ENCODE assay signal across 9 mouse cellular contexts in the genomic region with DNA sequence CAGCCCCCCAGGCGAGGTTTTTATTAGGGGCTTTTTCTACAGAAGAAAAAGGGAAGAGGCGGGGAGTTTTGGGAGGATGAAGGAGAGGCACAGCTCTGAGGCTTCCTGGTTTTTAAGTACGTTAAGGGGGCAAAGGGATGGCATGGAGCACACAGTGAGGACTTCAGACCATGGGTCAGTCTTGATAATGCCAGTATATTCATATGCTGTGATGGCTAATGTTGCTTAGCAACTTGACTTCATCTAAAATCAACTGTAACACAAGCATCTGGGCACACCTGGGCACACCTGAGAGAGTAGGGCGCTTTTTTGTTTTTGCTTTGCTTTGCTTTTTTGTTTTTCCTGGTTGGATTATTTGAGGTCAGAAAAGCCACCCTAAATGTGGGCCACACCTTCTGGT. TPM values are rescaled to one million over a fixed set of nuclear protein-coding genes. Genes with fewer than 3 reads are reported as not detected.
DNase-seq lines count a peak whose midpoint lies in the region; ATAC-seq and TF ChIP-seq lines count a peak whose summit lies in the region.
"Had no signal": no experiment of that assay in that cellular context is flagged by ENCODE, and none has a peak within 500 bp of the region (broad histone marks: within the 10 kb centered on the region; RNA-seq: fewer than 3 reads in every experiment).

A gene (plus strand): TSS at position 301 of the 400 bp plus-strand sequence.

- no peak for DNase-seq in cerebellum, adult 2 months
- no peak for DNase-seq in cerebellum, postnatal 25 days
- no peak for DNase-seq in neural tube, embryonic 10.5 days (ENCODE audit: extremely low spot score, low spot score)
- no peak for DNase-seq in cerebellum, postnatal 14 days
- DNase-seq in yolk sac, embryonic 10.5 days (ENCODE audit: low spot score): no peak
- DNase-seq: heart, postnatal 36 days had no signal

- no peak for ATAC-seq in neural tube, embryonic 12.5 days (ENCODE audit: low FRiP score, low read depth)
- no peak for ATAC-seq in liver, embryonic 12.5 days
- no peak for ATAC-seq in stomach, embryonic 14.5 days (ENCODE audit: insufficient number of reproducible peaks, insufficient read depth, low FRiP score, low read depth)

- no peak within 1 kb of the TSS for H3K4me2 ChIP-seq in neural tube, embryonic 12.5 days (replicated peaks)
- H3K4me2 ChIP-seq in liver, embryonic 12.5 days: no peak within 1 kb of the TSS
- H3K4me2 ChIP-seq in stomach, embryonic 14.5 days (replicated peaks; ENCODE audit: low read depth, low read length): peak within 1 kb of the TSS; percentile 57

- no peak for TF ChIP-seq CTCF in cerebellum, adult 2 months (IDR thresholded peaks at IDR 0.05; ENCODE audit: borderline replicate concordance, insufficient read depth, low read depth, low read length)

- no peak for TF ChIP-seq POLR2A in cerebellum, adult 2 months (IDR thresholded peaks at IDR 0.05; ENCODE audit: borderline replicate concordance, insufficient read depth, low read length)

- H3K9ac ChIP-seq in neural tube, embryonic 12.5 days: no peak within 1 kb of the TSS
- H3K9ac ChIP-seq in liver, embryonic 12.5 days: no peak within 1 kb of the TSS
- no peak within 1 kb of the TSS for H3K9ac ChIP-seq in stomach, embryonic 14.5 days (replicated peaks; ENCODE audit: low read depth, low read length)

- no peaks in the 10 kb centered on the region; the same call in 1 of the 2 replicates for H3K27me3 ChIP-seq in cerebellum, adult 2 months (ENCODE audit: control insufficient read depth, insufficient read depth, low read length)
- H3K27me3 ChIP-seq in neural tube, embryonic 12.5 days (replicated peaks): peaks cover 3% of the 10 kb centered on the region; the same call in 1 of the 2 replicates
- H3K27me3 ChIP-seq in liver, embryonic 12.5 days (replicated peaks): no peaks in the 10 kb centered on the region
- H3K27me3 ChIP-seq in stomach, embryonic 14.5 days (ENCODE audit: control insufficient read depth, insufficient read depth, low read length): no peaks in the 10 kb centered on the region

- no peak within 1 kb of the TSS for H3K27ac ChIP-seq in cerebellum, adult 2 months (ENCODE audit: insufficient read depth, low read length)
- no peak within 1 kb of the TSS for H3K27ac ChIP-seq in neural tube, embryonic 12.5 days
- no peak within 1 kb of the TSS for H3K27ac ChIP-seq in liver, embryonic 12.5 days
- H3K27ac ChIP-seq in stomach, embryonic 14.5 days (ENCODE audit: low read length): peak within 1 kb of the TSS; percentile 84

- no peak within 1 kb of the TSS for H3K4me3 ChIP-seq in cerebellum, adult 2 months (replicated peaks; ENCODE audit: insufficient read depth, low read depth, low read length)
- H3K4me3 ChIP-seq in neural tube, embryonic 12.5 days: no peak within 1 kb of the TSS
- H3K4me3 ChIP-seq in liver, embryonic 12.5 days: no peak within 1 kb of the TSS
- H3K4me3 ChIP-seq in stomach, embryonic 14.5 days (ENCODE audit: low read depth, low read length): peak within 1 kb of the TSS; percentile 26

- H3K36me3 ChIP-seq in neural tube, embryonic 12.5 days: no peaks in the 10 kb centered on the region
- no peaks in the 10 kb centered on the region for H3K36me3 ChIP-seq in liver, embryonic 12.5 days
- no peaks in the 10 kb centered on the region for H3K36me3 ChIP-seq in stomach, embryonic 14.5 days (ENCODE audit: control insufficient read depth, insufficient read depth, low read length)

- 82% methylated on average over 4 of the region's 4 CpGs for WGBS in cerebellum, adult 2 months
- 77% methylated on average over 4 of the region's 4 CpGs for WGBS in neural tube, embryonic 12.5 days
- WGBS in liver, embryonic 12.5 days (ENCODE audit: insufficient replicate concordance): 66% methylated on average over 4 of the region's 4 CpGs
- 91% methylated on average over 4 of the region's 4 CpGs for WGBS in stomach, embryonic 14.5 days

- no peaks in the 10 kb centered on the region for H3K9me3 ChIP-seq in neural tube, embryonic 12.5 days
- H3K9me3 ChIP-seq in liver, embryonic 12.5 days (replicated peaks): no peaks in the 10 kb centered on the region
- H3K9me3 ChIP-seq in stomach, embryonic 14.5 days (ENCODE audit: control insufficient read depth, low read depth, low read length): no peaks in the 10 kb centered on the region

- no peaks in the 10 kb centered on the region for H3K4me1 ChIP-seq in cerebellum, adult 2 months (ENCODE audit: control insufficient read depth, insufficient read depth, low read length)
- no peaks in the 10 kb centered on the region; the same call in 1 of the 2 replicates for H3K4me1 ChIP-seq in neural tube, embryonic 12.5 days
- peaks cover 39% of the 10 kb centered on the region for H3K4me1 ChIP-seq in liver, embryonic 12.5 days
- H3K4me1 ChIP-seq in stomach, embryonic 14.5 days (ENCODE audit: control insufficient read depth, insufficient read depth, low read length): peaks cover 33% of the 10 kb centered on the region

RNA-seq across cellular contexts. Expression of the gene that starts here (rescaled TPM):
- 19.9 and 20.0 TPM in 2 replicates for polyA plus RNA-seq in cerebellum, adult 2 months (2012; rRNA removed)
- polyA plus RNA-seq in neural tube, embryonic 12.5 days (2016; fragmentation: Nextera tagmentation; extraction: Ambion mirVana): 10.1 and 13.6 TPM in 2 replicates
- 19.5 and 23.4 TPM in 2 replicates for polyA plus RNA-seq in liver, embryonic 12.5 days (2016; fragmentation: Nextera tagmentation; extraction: Ambion mirVana)
- polyA plus RNA-seq in stomach, embryonic 14.5 days (2014; fragmentation: Nextera tagmentation; extraction: Ambion mirVana): 241 and 289 TPM in 2 replicates
